Mouse (Mus musculus): Measurements from ENCODE around the gene Zfp936.
"Not testable (repeated sequence)": the region's sequence is repeated elsewhere in the genome, so short reads cannot be mapped to it uniquely, and the experiment has no call there.

Zfp936 gene

DNA sequence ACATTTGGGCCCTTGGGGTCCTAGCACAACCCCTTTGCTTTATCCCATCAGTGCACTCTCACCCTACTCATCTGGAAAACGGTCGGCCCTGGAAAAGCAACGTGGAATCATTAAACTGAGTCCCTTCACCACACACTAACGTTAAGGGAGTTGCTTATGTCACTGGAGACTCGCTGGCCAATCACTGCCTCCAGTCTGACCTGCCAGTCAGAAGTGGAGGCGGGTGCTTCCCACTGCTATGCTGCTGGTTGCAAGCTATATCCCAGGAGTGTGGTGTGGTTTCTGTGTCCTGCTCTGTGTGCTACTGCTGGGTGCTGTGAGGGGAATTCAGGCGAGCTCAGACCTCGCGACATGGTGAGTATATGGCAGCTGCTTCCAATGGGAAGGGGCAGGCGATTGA lies at the start of gene Zfp936:
Gene Zfp936, plus strand, starts transcription at position 301 of the 400 bp plus-strand sequence.
- not testable (repeated sequence) for DNase-seq (ENCODE audit: low spot score in 2 of 2)

GRCm38 (mm10) chr7:43077831-43078230 lies 36.2 kb upstream of the Zfp936 start:
- DNase-seq (ENCODE audit: low spot score in 2 of 2), result no peak

GRCm38 (mm10) chr7:43128691-43129090 lies 14.7 kb downstream of the Zfp936 start:
- DNase-seq (ENCODE audit: low spot score in 2 of 2), result not testable (repeated sequence)

DNA sequence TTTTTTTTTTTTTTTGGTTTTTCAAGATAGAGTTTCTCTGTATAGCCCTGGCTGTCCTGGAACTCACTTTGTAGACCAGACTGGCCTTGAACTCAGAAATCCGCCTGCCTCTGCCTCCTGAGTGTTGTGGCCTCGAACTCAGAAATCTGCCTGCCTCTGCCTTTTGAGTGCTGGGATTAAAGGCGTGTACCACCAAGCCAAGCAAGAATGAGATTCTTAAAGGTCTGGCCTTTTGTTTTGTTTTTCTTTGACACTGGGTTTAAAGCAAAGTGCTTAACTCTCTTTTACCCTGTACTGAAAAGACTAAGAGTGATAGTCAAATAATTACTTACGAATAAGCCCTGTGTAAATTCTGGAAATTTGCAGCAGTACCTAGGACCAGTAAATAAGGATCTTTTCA lies 50.1 kb downstream of the Zfp936 start:
- DNase-seq (ENCODE audit: low spot score in 2 of 2), result not testable (repeated sequence)

DNA sequence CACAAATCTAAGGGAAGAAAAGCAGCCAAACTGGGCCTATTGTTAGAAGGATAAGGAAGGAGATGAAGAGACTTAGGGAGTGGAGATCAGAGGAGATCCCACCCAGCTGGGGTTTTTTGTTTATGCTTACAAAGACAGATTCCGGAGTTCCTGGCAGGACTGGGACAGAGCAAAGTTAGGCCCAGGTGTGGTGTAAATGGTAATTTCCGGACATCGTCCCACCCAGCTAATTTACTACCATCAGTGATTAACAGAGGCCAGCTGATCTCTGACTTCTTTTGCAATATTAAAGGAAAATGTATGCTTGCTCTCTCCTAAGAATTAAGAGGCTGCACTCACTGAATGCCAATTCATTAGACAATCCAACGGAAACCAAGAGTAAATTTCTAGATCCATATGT lies 53.1 kb downstream of the Zfp936 start:
- DNase-seq (ENCODE audit: low spot score in 2 of 2), result not testable (repeated sequence)

DNA sequence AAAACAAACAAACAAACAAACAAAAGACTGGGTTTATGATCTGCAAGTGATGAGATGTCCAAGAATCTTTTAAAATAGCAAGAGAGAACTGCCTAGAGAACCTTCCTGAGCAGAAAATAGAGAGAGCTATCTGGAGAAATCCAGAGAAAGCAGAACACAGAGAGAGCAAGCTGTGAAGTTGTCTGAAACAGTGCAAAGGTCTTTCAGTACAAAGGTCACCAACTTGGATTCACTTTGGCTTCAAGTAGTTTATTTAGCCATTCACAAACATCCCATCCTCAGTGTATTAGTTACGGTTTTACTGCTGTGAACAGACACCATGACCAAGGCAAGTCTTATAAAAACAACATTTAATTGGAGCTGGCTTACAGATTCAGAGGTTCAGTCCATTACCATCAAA lies 53.8 kb downstream of the Zfp936 start:
- not testable (repeated sequence) for DNase-seq (ENCODE audit: low spot score in 2 of 2)

DNA sequence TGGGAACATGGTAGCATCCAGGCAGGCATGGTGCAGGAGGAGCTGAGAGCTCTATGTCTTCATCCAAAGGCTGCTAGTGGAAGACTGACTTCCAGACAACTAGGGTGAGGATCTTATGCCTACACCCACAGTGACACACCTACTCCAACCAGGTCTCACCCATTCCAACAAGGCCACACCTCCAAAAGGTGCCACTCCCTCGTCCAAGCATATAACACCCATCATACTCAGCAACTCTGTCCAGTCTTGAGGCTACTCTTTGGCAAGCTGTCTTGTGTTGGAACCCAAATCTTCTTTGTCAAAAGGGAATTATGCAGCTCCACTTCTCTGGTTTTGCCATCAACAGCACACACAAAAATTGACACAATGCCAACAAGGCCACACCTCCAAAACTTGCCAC lies 54.2 kb downstream of the Zfp936 start:
- not testable (repeated sequence) for DNase-seq (ENCODE audit: low spot score in 2 of 2)

GRCm38 (mm10) chr7:43177003-43177702 lies 63.1 kb downstream of the Zfp936 start:
- DNase-seq (ENCODE audit: low spot score in 2 of 2), result no peak

DNA sequence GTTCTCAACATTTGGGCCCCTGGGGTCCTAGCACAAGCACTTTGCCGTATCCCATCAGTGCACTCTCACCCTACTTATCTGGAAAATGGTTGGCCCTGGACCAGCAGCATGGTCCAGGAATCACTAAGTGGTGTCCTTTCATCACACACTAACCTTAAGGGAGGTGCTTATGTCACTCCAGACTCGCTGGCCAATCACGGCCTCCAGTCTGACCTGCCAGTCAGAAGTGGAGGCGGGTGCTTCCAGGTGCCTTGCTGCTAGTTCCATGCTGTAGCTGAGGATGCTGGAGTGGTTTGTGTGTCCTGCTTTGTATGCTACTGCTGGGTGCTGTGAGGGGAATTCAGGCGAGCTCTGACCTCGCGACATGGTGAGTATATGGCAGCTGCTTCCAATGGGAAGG lies 99.8 kb downstream of the Zfp936 start:
- not testable (repeated sequence) for DNase-seq (ENCODE audit: low spot score in 2 of 2)
